14 mouse cellular contexts compared by ENCODE assay signal in genomic region chr5:127369812-127370211, GRCm38 (mm10).
DNase-seq lines count a peak whose midpoint lies in the region; ATAC-seq lines count a peak whose summit lies in the region.
"Had no signal": no experiment of that assay in that cellular context is flagged by ENCODE, and none has a peak within 500 bp of the region (broad histone marks: within the 10 kb centered on the region; RNA-seq: fewer than 3 reads in every experiment).

No protein-coding gene starts in this region.

- WGBS in forebrain, embryonic 12.5 days, result 79% methylated on average over 7 of the region's 7 CpGs
- 71% methylated on average over 7 of the region's 7 CpGs for WGBS in forebrain, embryonic 16.5 days
- 32% methylated on average over 7 of the region's 7 CpGs for WGBS in lung, embryonic 16.5 days
- WGBS in hindbrain, embryonic 14.5 days, result 70% methylated on average over 7 of the region's 7 CpGs
- 71% methylated on average over 7 of the region's 7 CpGs for WGBS in midbrain, embryonic 14.5 days
- WGBS in kidney, embryonic 14.5 days, result 78% methylated on average over 7 of the region's 7 CpGs

- H3K4me2 ChIP-seq in forebrain, embryonic 12.5 days, result no peak overlapping the region
- H3K4me2 ChIP-seq in forebrain, embryonic 16.5 days (ENCODE audit: low read length), result no peak overlapping the region
- H3K4me2 ChIP-seq in lung, embryonic 16.5 days (ENCODE audit: low read depth, low read length), result peak overlapping the region; percentile 50
- no peak overlapping the region for H3K4me2 ChIP-seq in hindbrain, embryonic 14.5 days (replicated peaks)
- no peak overlapping the region for H3K4me2 ChIP-seq in midbrain, embryonic 14.5 days (ENCODE audit: low read length)
- no peak overlapping the region for H3K4me2 ChIP-seq in kidney, embryonic 14.5 days (replicated peaks; ENCODE audit: low read depth, low read length)
- H3K4me2 ChIP-seq: heart, embryonic 11.5 days; kidney, embryonic 15.5 days had no signal

- H3K4me3 ChIP-seq in forebrain, embryonic 12.5 days (replicated peaks), result no peak overlapping the region
- H3K4me3 ChIP-seq in forebrain, embryonic 16.5 days (replicated peaks; ENCODE audit: low read length), result no peak overlapping the region
- H3K4me3 ChIP-seq in lung, embryonic 16.5 days (ENCODE audit: low read length), result no peak overlapping the region
- no peak overlapping the region for H3K4me3 ChIP-seq in hindbrain, embryonic 14.5 days (replicated peaks; ENCODE audit: low read length)
- H3K4me3 ChIP-seq in midbrain, embryonic 14.5 days (replicated peaks; ENCODE audit: low read depth, low read length), result no peak overlapping the region
- no peak overlapping the region for H3K4me3 ChIP-seq in kidney, embryonic 14.5 days (ENCODE audit: low read length)
- H3K4me3 ChIP-seq: hindbrain, embryonic 15.5 days; kidney, embryonic 15.5 days had no signal

- H3K4me1 ChIP-seq in forebrain, embryonic 12.5 days, result peaks cover 18% of the 10 kb centered on the region
- peaks cover 12% of the 10 kb centered on the region for H3K4me1 ChIP-seq in forebrain, embryonic 16.5 days (replicated peaks; ENCODE audit: control insufficient read depth, insufficient read depth, low read length)
- peaks cover 21% of the 10 kb centered on the region for H3K4me1 ChIP-seq in lung, embryonic 16.5 days (replicated peaks; ENCODE audit: control insufficient read depth, insufficient read depth, low read length)
- H3K4me1 ChIP-seq in hindbrain, embryonic 14.5 days (replicated peaks; ENCODE audit: control insufficient read depth, insufficient read depth, low read length), result peaks cover 4% of the 10 kb centered on the region
- 0 out of 2 replicates have a peak, but pooled peaks cover 8% of the 10 kb centered on the region for H3K4me1 ChIP-seq in midbrain, embryonic 14.5 days (ENCODE audit: control insufficient read depth, insufficient read depth, low read length)
- 0 out of 2 replicates have a peak, but pooled peaks cover 2% of the 10 kb centered on the region for H3K4me1 ChIP-seq in kidney, embryonic 14.5 days (ENCODE audit: control insufficient read depth, insufficient read depth, low read length)
- H3K4me1 ChIP-seq: kidney, embryonic 15.5 days had no signal

- no peaks in the 10 kb centered on the region for H3K36me3 ChIP-seq in forebrain, embryonic 12.5 days (replicated peaks)
- H3K36me3 ChIP-seq in forebrain, embryonic 16.5 days (ENCODE audit: control insufficient read depth, insufficient read depth), result no peaks in the 10 kb centered on the region
- no peaks in the 10 kb centered on the region for H3K36me3 ChIP-seq in lung, embryonic 16.5 days (ENCODE audit: control insufficient read depth, insufficient read depth, low read length)
- H3K36me3 ChIP-seq in hindbrain, embryonic 14.5 days (replicated peaks; ENCODE audit: control insufficient read depth, insufficient read depth), result no peaks in the 10 kb centered on the region
- no peaks in the 10 kb centered on the region for H3K36me3 ChIP-seq in midbrain, embryonic 14.5 days (ENCODE audit: control insufficient read depth, insufficient read depth, low read length)
- H3K36me3 ChIP-seq in kidney, embryonic 14.5 days (ENCODE audit: control insufficient read depth, insufficient read depth, low read length), result no peaks in the 10 kb centered on the region
- H3K36me3 ChIP-seq: hindbrain, embryonic 15.5 days; kidney, embryonic 15.5 days had no signal

- no peak for DNase-seq in lung, postnatal 36 days
- no peak for DNase-seq in hindbrain, embryonic 14.5 days (ENCODE audit: low spot score)
- DNase-seq in midbrain, embryonic 14.5 days, result peak; percentile 31
- no peak for DNase-seq in yolk sac, embryonic 10.5 days (ENCODE audit: low spot score)
- DNase-seq: adrenal gland, postnatal 25 days; cerebellum, adult 9-10 months; thymus, postnatal 4 days had no signal

- H3K9me3 ChIP-seq in forebrain, embryonic 12.5 days, result no peaks in the 10 kb centered on the region
- 0 out of 2 replicates have a peak, but pooled peaks cover 3% of the 10 kb centered on the region for H3K9me3 ChIP-seq in forebrain, embryonic 16.5 days (ENCODE audit: control insufficient read depth, low read length)
- peaks cover 4% of the 10 kb centered on the region; the same call in 1 of the 2 replicates for H3K9me3 ChIP-seq in lung, embryonic 16.5 days (ENCODE audit: control insufficient read depth, low read length)
- H3K9me3 ChIP-seq in hindbrain, embryonic 14.5 days (ENCODE audit: control insufficient read depth, low read length), result no peaks in the 10 kb centered on the region
- 0 out of 2 replicates have a peak, but pooled peaks cover 5% of the 10 kb centered on the region for H3K9me3 ChIP-seq in midbrain, embryonic 14.5 days (ENCODE audit: control insufficient read depth, low read length)
- no peaks in the 10 kb centered on the region for H3K9me3 ChIP-seq in kidney, embryonic 14.5 days (ENCODE audit: control insufficient read depth, low read length)
- H3K9me3 ChIP-seq: kidney, embryonic 15.5 days had no signal

- no peak overlapping the region for H3K9ac ChIP-seq in forebrain, embryonic 12.5 days
- no peak overlapping the region for H3K9ac ChIP-seq in forebrain, embryonic 16.5 days (replicated peaks; ENCODE audit: low read depth, low read length)
- no peak overlapping the region; the same call in 1 of the 2 replicates for H3K9ac ChIP-seq in lung, embryonic 16.5 days (ENCODE audit: low read length)
- H3K9ac ChIP-seq in hindbrain, embryonic 14.5 days, result no peak overlapping the region
- no peak overlapping the region for H3K9ac ChIP-seq in midbrain, embryonic 14.5 days (replicated peaks; ENCODE audit: low read length)
- H3K9ac ChIP-seq in kidney, embryonic 14.5 days (ENCODE audit: low read depth, low read length), result no peak overlapping the region
- H3K9ac ChIP-seq: hindbrain, embryonic 15.5 days; kidney, embryonic 15.5 days had no signal

- no peak for ATAC-seq in forebrain, embryonic 12.5 days (ENCODE audit: low FRiP score)
- no peak for ATAC-seq in forebrain, embryonic 16.5 days
- peak; percentile 24; the same call in 1 of the 2 replicates for ATAC-seq in lung, embryonic 16.5 days (ENCODE audit: low read depth)
- no peak for ATAC-seq in hindbrain, embryonic 14.5 days (ENCODE audit: low FRiP score)
- ATAC-seq in midbrain, embryonic 14.5 days (ENCODE audit: low FRiP score, low TSS enrichment), result no peak
- ATAC-seq in kidney, embryonic 14.5 days (ENCODE audit: low FRiP score, low TSS enrichment), result no peak

- H3K27ac ChIP-seq in forebrain, embryonic 12.5 days, result peak overlapping the region; percentile 32; the same call in 1 of the 2 replicates
- no peak overlapping the region for H3K27ac ChIP-seq in forebrain, embryonic 16.5 days (ENCODE audit: low read length)
- H3K27ac ChIP-seq in lung, embryonic 16.5 days (ENCODE audit: low read length), result peak overlapping the region; percentile 91
- peak overlapping the region; percentile 16; the same call in 1 of the 2 replicates for H3K27ac ChIP-seq in hindbrain, embryonic 14.5 days
- no peak overlapping the region for H3K27ac ChIP-seq in midbrain, embryonic 14.5 days (replicated peaks; ENCODE audit: low read depth, low read length)
- no peak overlapping the region for H3K27ac ChIP-seq in kidney, embryonic 14.5 days (ENCODE audit: low read depth, low read length)
- H3K27ac ChIP-seq: kidney, embryonic 15.5 days had no signal

- no peaks in the 10 kb centered on the region; the same call in 1 of the 2 replicates for H3K27me3 ChIP-seq in forebrain, embryonic 12.5 days
- no peaks in the 10 kb centered on the region for H3K27me3 ChIP-seq in forebrain, embryonic 16.5 days (replicated peaks; ENCODE audit: control insufficient read depth, insufficient read depth, low read length)
- no peaks in the 10 kb centered on the region for H3K27me3 ChIP-seq in lung, embryonic 16.5 days (ENCODE audit: control insufficient read depth, insufficient read depth, low read depth, low read length)
- H3K27me3 ChIP-seq in hindbrain, embryonic 14.5 days (ENCODE audit: control insufficient read depth, insufficient read depth, low read length), result no peaks in the 10 kb centered on the region
- no peaks in the 10 kb centered on the region for H3K27me3 ChIP-seq in midbrain, embryonic 14.5 days (ENCODE audit: control insufficient read depth, insufficient read depth, low read length)
- no peaks in the 10 kb centered on the region for H3K27me3 ChIP-seq in kidney, embryonic 14.5 days (ENCODE audit: control insufficient read depth, insufficient read depth, low read length)
- H3K27me3 ChIP-seq: hindbrain, embryonic 15.5 days; kidney, embryonic 15.5 days had no signal

Comparison
In these comparisons a context has a peak if more than half of its experiments do, and no peak if none do; other contexts are left out.
1. H3K27ac ChIP-seq: peak in forebrain, embryonic 12.5 days (single experiment), lung, embryonic 16.5 days (single experiment) and hindbrain, embryonic 14.5 days (single experiment); none in forebrain, embryonic 16.5 days (single experiment), midbrain, embryonic 14.5 days (single experiment) and kidney, embryonic 14.5 days (single experiment).